Mouse (Mus musculus): ENCODE measurements around the gene Fam155a.

DNA sequence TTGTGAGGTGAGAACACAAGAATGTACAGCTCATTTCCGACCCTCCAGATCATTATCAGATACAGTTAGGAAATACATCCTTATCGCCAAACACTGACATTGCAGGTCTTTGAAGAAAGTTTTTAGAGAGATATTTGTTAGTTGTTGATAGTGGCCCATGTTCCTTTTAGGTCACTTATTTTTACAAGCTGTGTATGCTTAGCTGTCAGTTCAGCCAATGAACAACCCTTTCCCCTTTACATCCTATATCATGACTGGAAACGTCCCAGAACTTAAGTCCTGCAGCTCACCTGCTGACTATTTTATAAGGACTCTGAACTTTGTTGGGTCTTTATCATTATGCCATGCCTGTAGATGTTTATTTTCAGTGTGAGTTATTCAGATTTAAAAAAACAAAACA, 366.3 kb downstream of the Fam155a start:
- no peak for TF ChIP-seq EP300 (IDR thresholded peaks at IDR 0.05; ENCODE audit: low read depth)
- no peak for TF ChIP-seq CTCF (IDR thresholded peaks at IDR 0.05; ENCODE audit: low read depth)
